23 mouse cellular contexts compared by ENCODE assay signal in genomic region chr10:118172876-118173275, GRCm38 (mm10). TPM values are rescaled to one million over a fixed set of nuclear protein-coding genes. Genes with fewer than 3 reads are reported as not detected.
A peak's percentile ranks its signal among the peaks of the same experiment; 100 is the strongest.
DNase-seq lines count a peak whose midpoint lies in the region; ATAC-seq and TF ChIP-seq lines count a peak whose summit lies in the region.
"Had no signal": no experiment of that assay in that cellular context is flagged by ENCODE, and none has a peak within 500 bp of the region (broad histone marks: within the 10 kb centered on the region; RNA-seq: fewer than 3 reads in every experiment).

No protein-coding gene starts in this region.

- H3K27me3 ChIP-seq in C2C12 (ENCODE audit: control insufficient read depth, insufficient read depth, insufficient read length) = no peaks in the 10 kb centered on the region
- no peaks in the 10 kb centered on the region for H3K27me3 ChIP-seq in hindbrain, embryonic 13.5 days
- H3K27me3 ChIP-seq in liver, embryonic 11.5 days (replicated peaks; ENCODE audit: control insufficient read depth, insufficient read depth, low read length) = no peaks in the 10 kb centered on the region
- H3K27me3 ChIP-seq: embryonic facial prominence, embryonic 12.5 days; hindbrain, embryonic 12.5 days had no signal

- peak overlapping the region; percentile 40 for H3K27ac ChIP-seq in embryonic fibroblast, embryonic 13.5 days (ENCODE audit: insufficient read depth, low read length)
- no peak overlapping the region for H3K27ac ChIP-seq in hindbrain, embryonic 13.5 days
- no peak overlapping the region for H3K27ac ChIP-seq in liver, embryonic 11.5 days (ENCODE audit: low read depth, low read length)
- H3K27ac ChIP-seq: embryonic facial prominence, embryonic 12.5 days; heart, embryonic 10.5 days; hindbrain, embryonic 12.5 days; hindbrain, postnatal 0 days had no signal

- peaks cover 2% of the 10 kb centered on the region; the same call in 1 of the 2 replicates for H3K4me1 ChIP-seq in embryonic fibroblast, embryonic 13.5 days (ENCODE audit: control insufficient read depth, insufficient read depth, low read length)
- no peaks in the 10 kb centered on the region for H3K4me1 ChIP-seq in hindbrain, embryonic 13.5 days (replicated peaks)
- no peaks in the 10 kb centered on the region for H3K4me1 ChIP-seq in liver, embryonic 11.5 days (replicated peaks; ENCODE audit: control insufficient read depth, insufficient read depth, low read length)
- H3K4me1 ChIP-seq: embryonic facial prominence, embryonic 12.5 days; heart, embryonic 10.5 days; hindbrain, embryonic 12.5 days had no signal

- ATAC-seq in hindbrain, embryonic 13.5 days (ENCODE audit: low FRiP score) = no peak
- ATAC-seq in liver, embryonic 11.5 days (replicated peaks; ENCODE audit: low FRiP score) = no peak
- ATAC-seq: forebrain, embryonic 14.5 days; hindbrain, postnatal 0 days had no signal

- H3ac ChIP-seq in C2C12 (ENCODE audit: control insufficient read depth, insufficient read length, low read depth) = no peak overlapping the region

- H3K79me3 ChIP-seq in C2C12 (ENCODE audit: low read depth) = no peaks in the 10 kb centered on the region

- DNase-seq in 3T3-L1 (ENCODE audit: low read depth, low spot score) = peak; percentile 49
- peak; percentile 51 for DNase-seq in telencephalon, adult 2 months (ENCODE audit: low read depth, low spot score)
- no peak for DNase-seq in liver, embryonic 11.5 days (ENCODE audit: low spot score)
- DNase-seq: adrenal gland, adult 2 months; adrenal gland, postnatal 25 days; B cell, adult 2 months; cerebellum, adult 2 months; cerebellum, postnatal 10 days; gastrocnemius, postnatal 25 days; heart, adult 18-20 months; heart, postnatal 10 days; heart, postnatal 4 days; kidney, adult 11 months had no signal

- 96% methylated on average over 3 of the region's 3 CpGs for WGBS in hindbrain, embryonic 13.5 days
- 88% methylated on average over 3 of the region's 3 CpGs for WGBS in liver, embryonic 11.5 days

- no peak for TF ChIP-seq POLR2A in embryonic fibroblast, embryonic 13.5 days (IDR thresholded peaks at IDR 0.05; ENCODE audit: low read depth, low read length)

- H3K9me3 ChIP-seq in hindbrain, embryonic 13.5 days = no peaks in the 10 kb centered on the region
- no peaks in the 10 kb centered on the region for H3K9me3 ChIP-seq in liver, embryonic 11.5 days (ENCODE audit: control insufficient read depth, low read length)
- H3K9me3 ChIP-seq: embryonic facial prominence, embryonic 12.5 days; heart, embryonic 10.5 days; hindbrain, embryonic 12.5 days had no signal

- no peak overlapping the region for H3K4me2 ChIP-seq in hindbrain, embryonic 13.5 days
- H3K4me2 ChIP-seq in liver, embryonic 11.5 days = no peak overlapping the region
- H3K4me2 ChIP-seq: embryonic facial prominence, embryonic 12.5 days; hindbrain, embryonic 12.5 days had no signal

- H3K4me3 ChIP-seq in C2C12 (ENCODE audit: insufficient read depth, poor library complexity, severe bottlenecking) = no peak overlapping the region
- no peak overlapping the region for H3K4me3 ChIP-seq in embryonic fibroblast, embryonic 13.5 days (ENCODE audit: insufficient read depth, low read length)
- H3K4me3 ChIP-seq in hindbrain, embryonic 13.5 days = no peak overlapping the region
- no peak overlapping the region for H3K4me3 ChIP-seq in liver, embryonic 11.5 days (ENCODE audit: low read depth, low read length)
- H3K4me3 ChIP-seq: embryonic facial prominence, embryonic 12.5 days; heart, embryonic 10.5 days; hindbrain, embryonic 12.5 days had no signal

- no peak overlapping the region for H3K9ac ChIP-seq in hindbrain, embryonic 13.5 days
- no peak overlapping the region for H3K9ac ChIP-seq in liver, embryonic 11.5 days (ENCODE audit: low read depth, low read length)
- H3K9ac ChIP-seq: embryonic facial prominence, embryonic 12.5 days; hindbrain, embryonic 12.5 days had no signal

- peaks cover 10% of the 10 kb centered on the region for H3K36me3 ChIP-seq in C2C12 (ENCODE audit: control insufficient read depth, insufficient read depth)
- H3K36me3 ChIP-seq in hindbrain, embryonic 13.5 days = peaks cover 9% of the 10 kb centered on the region
- H3K36me3 ChIP-seq in liver, embryonic 11.5 days (ENCODE audit: control insufficient read depth, insufficient read depth, low read length) = no peaks in the 10 kb centered on the region

- no peak for TF ChIP-seq CTCF in C2C12 (IDR thresholded peaks at IDR 0.05; ENCODE audit: control insufficient read depth, insufficient read depth, insufficient read length)
- no peak for TF ChIP-seq CTCF in embryonic fibroblast, embryonic 13.5 days (IDR thresholded peaks at IDR 0.05; ENCODE audit: borderline replicate concordance, insufficient read depth, low read length)

- no peaks in the 10 kb centered on the region for H3K79me2 ChIP-seq in C2C12 (ENCODE audit: control insufficient read depth, insufficient read depth)

TF ChIP-seq in C2C12, 6 proteins besides CTCF, POLR2A, EP300 and RAD21:
- no peak for TF ChIP-seq MYOG (IDR thresholded peaks at IDR 0.05; ENCODE audit: control insufficient read depth, extremely low read depth, insufficient read length)
- no peak for TF ChIP-seq FOSL1 (IDR thresholded peaks at IDR 0.05; ENCODE audit: insufficient read depth, low read length, poor library complexity, severe bottlenecking)
- TF ChIP-seq MAX (IDR thresholded peaks at IDR 0.05) = no peak
- no peak for TF ChIP-seq MYOD1 (IDR thresholded peaks at IDR 0.05; ENCODE audit: control insufficient read depth, insufficient read length, low read depth)
- TF ChIP-seq CEBPB (IDR thresholded peaks at IDR 0.05; ENCODE audit: low read depth) = peak; percentile 92
- TF ChIP-seq USF1 (IDR thresholded peaks at IDR 0.05; ENCODE audit: low read depth) = no peak
TF ChIP-seq in C2C12: peak in this region for 1.

RNA-seq across cellular contexts. Expression of gene Mdm1, which starts 31.3 kb away (rescaled TPM):
- 7.2 TPM for polyA plus RNA-seq in C2C12 (2012; fragmentation: generic; extraction: Trizol)
- polyA plus RNA-seq in embryonic fibroblast, embryonic 13.5 days (2011; ENCODE audit: insufficient read length, low read depth, missing spikeins) = 6.5 and 7.3 TPM in 2 replicates
- 36.6 and 37.1 TPM in 2 replicates for polyA plus RNA-seq in hindbrain, embryonic 13.5 days (2015; fragmentation: Nextera tagmentation; extraction: Ambion mirVana)
- polyA plus RNA-seq in liver, embryonic 11.5 days (2014; fragmentation: Nextera tagmentation; extraction: Ambion mirVana) = 26.3 and 33.4 TPM in 2 replicates

RNA-seq across cellular contexts. Expression of gene Il22, which starts 31.9 kb away (rescaled TPM):
- polyA plus RNA-seq in C2C12 (2012; fragmentation: generic; extraction: Trizol) = not detected
- not detected in 2 replicates for polyA plus RNA-seq in embryonic fibroblast, embryonic 13.5 days (2011; ENCODE audit: insufficient read length, low read depth, missing spikeins)
- polyA plus RNA-seq in hindbrain, embryonic 13.5 days (2015; fragmentation: Nextera tagmentation; extraction: Ambion mirVana) = not detected in 2 replicates
- not detected in 2 replicates for polyA plus RNA-seq in liver, embryonic 11.5 days (2014; fragmentation: Nextera tagmentation; extraction: Ambion mirVana)
- polyA plus RNA-seq: adrenal gland, adult 2 months; embryonic facial prominence, embryonic 12.5 days; forebrain, embryonic 14.5 days; heart, embryonic 14.5 days; hindbrain, embryonic 12.5 days; intestine, embryonic 14.5 days had no signal
